Mouse (Mus musculus) megakaryocyte, adult 5-6 weeks (primary cell): ENCODE data around the gene Ift122. TPM values are rescaled to one million over a fixed set of nuclear protein-coding genes. Genes with fewer than 3 reads are reported as not detected.

Experiments
- ATAC-seq: 2 replicates; pipeline ENCODE4 v1.8.0; 2016; ENCODE audit warnings: mild to moderate bottlenecking, inconsistent platforms; ENCODE audit not compliant: poor library complexity, severe bottlenecking
- total RNA-seq, 2 experiments: library from RNA; stranded (forward) in 1 of 2; stranded (reverse) in 1 of 2; fragments of 153-499, 151-499 nt in 1 of 2; fragments of 221-1000, 200-1000 nt in 1 of 2; gene quantifications; 2 replicates each; pipeline versions ENCODE4 v1.2.3 to v1.2.4; 2015 to 2017

Ift122 gene
- total RNA-seq, 2 experiments from 2014 or later = 1.1 to 4.8 TPM

- ATAC-seq = no peak
Measured at GRCm38 (mm10) chr6:115975606-115976005, 122.3 kb downstream of the Ift122 start.

Other genes with a start within 250 kb of the Ift122 start
- 140 and 149 TPM in 2 replicates for gene Raf1, start 176.8 kb upstream of the Ift122 start, total RNA-seq (2015)
- 84.8 and 108 TPM in 2 replicates for gene Raf1, start 176.8 kb upstream of the Ift122 start, total RNA-seq (2017)
- gene Tmem40, start 91.1 kb upstream of the Ift122 start, total RNA-seq (2015) = 7.7 and 12.4 TPM in 2 replicates
- 7.7 and 15.2 TPM in 2 replicates for gene Tmem40, start 91.1 kb upstream of the Ift122 start, total RNA-seq (2017)
- 0.34 and 0.38 TPM in 2 replicates for gene Cand2, start 78.9 kb upstream of the Ift122 start, total RNA-seq (2015)
- 0.07 and 0.24 TPM in 2 replicates for gene Cand2, start 78.9 kb upstream of the Ift122 start, total RNA-seq (2017)
- gene Rpl32, start 44.7 kb upstream of the Ift122 start, total RNA-seq (2015) = 2,908 and 2,972 TPM in 2 replicates
- gene Rpl32, start 44.7 kb upstream of the Ift122 start, total RNA-seq (2017) = 3,179 and 3,683 TPM in 2 replicates
- gene Efcab12, start 15.1 kb upstream of the Ift122 start, total RNA-seq (2015) = 0.09 TPM in 1 of 2 replicates, not detected in the other
- not detected in 2 replicates for gene Efcab12, start 15.1 kb upstream of the Ift122 start, total RNA-seq (2017)
- gene Mbd4, start 99 bp upstream of the Ift122 start, total RNA-seq (2015) = 9.1 and 10.9 TPM in 2 replicates
- gene Mbd4, start 99 bp upstream of the Ift122 start, total RNA-seq (2017) = 19.9 and 21.3 TPM in 2 replicates
- 0.41 TPM in 1 of 2 replicates, not detected in the other for gene Rho, start 78.3 kb downstream of the Ift122 start, total RNA-seq (2015)
- gene Rho, start 78.3 kb downstream of the Ift122 start, total RNA-seq (2017) = 0.04 TPM in 1 of 2 replicates, not detected in the other
- not detected in 2 replicates for gene H1foo, start 91.5 kb downstream of the Ift122 start, total RNA-seq (2015)
- gene H1foo, start 91.5 kb downstream of the Ift122 start, total RNA-seq (2017) = not detected in 2 replicates
- 151 and 156 TPM in 2 replicates for gene Plxnd1, start 141.5 kb downstream of the Ift122 start, total RNA-seq (2015)
- gene Plxnd1, start 141.5 kb downstream of the Ift122 start, total RNA-seq (2017) = 88.0 and 90.9 TPM in 2 replicates